Mouse (Mus musculus): ENCODE measurements at regions not wholly inside any gene's neighbourhood (a gene's known extent, or its start where the extent isn't known, plus 50 kb on each side); places are given as distances from the start of the nearest gene placed in this dataset.
A peak's percentile ranks its signal among the peaks of the same experiment; 100 is the strongest.

GRCm38 (mm10) chr11:93762832-93763530 lies 122.6 kb downstream of the Utp18 start:
- TF ChIP-seq POLR2A (IDR thresholded peaks at IDR 0.05; ENCODE audit: extremely low read depth, insufficient read depth, low read length): no peak
- TF ChIP-seq CTCF (IDR thresholded peaks at IDR 0.05; ENCODE audit: extremely low read depth, insufficient read depth, low read length): peak; percentile 58

Data from cortical plate, adult 2 months (tissue).